Mouse (Mus musculus) G1E-ER4 (cell line): ENCODE measurements around the gene BC005624. TPM values are rescaled to one million over a fixed set of nuclear protein-coding genes. Genes with fewer than 3 reads are reported as not detected.

ENCODE experiments used
- GATA1 ChIP-seq: IDR thresholded peaks from one replicate; pipeline ENCODE4 v1.8.0; 2012; ENCODE audit warnings: low read length, inconsistent platforms
- polyA plus RNA-seq: library from polyadenylated mRNA; stranded (reverse); fragments of >175 nt; gene quantifications from 2 replicates; pipeline ENCODE4 v1.2.3, GENCODE M21; 2012

BC005624 gene
- 10.4 and 24.1 TPM in 2 replicates for polyA plus RNA-seq

DNA sequence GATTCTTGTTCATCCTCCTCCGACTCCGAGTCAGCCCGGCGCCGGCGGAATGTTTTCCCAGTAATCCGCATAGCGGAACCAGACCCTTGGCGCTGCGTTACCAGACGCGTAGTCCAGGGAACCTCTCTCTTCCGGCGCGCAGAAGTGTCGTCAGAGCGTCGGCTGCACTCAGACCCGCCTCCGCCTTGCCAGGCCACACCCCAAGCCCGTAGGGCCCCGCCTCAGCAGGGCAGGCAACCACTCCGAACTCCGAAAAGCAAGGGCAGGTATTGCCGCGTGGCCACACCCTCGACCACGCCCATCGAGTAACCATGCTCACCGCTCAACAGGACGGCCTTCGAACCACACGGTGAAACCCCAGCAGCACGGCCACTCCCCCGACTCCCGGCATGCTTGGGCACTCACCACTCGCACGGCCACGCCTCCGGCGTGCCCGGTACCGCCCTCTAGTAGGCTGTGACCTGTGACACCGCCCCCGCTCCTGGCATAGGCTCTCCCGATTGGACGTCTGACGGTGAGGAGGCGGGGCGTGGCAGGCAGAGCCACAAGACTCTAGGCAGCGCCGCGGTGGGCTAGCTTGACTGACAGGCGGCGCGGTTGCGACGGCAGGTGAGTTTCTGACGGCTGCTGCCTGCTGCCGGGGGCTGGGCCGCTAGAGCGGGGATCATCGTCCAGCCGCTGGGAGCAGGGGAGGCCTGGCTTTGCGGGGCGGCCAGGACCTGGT, at the start of gene BC005624, which contains the start of gene Usp20:
Gene BC005624 (minus strand): TSS at position 412 of the 724 bp plus-strand sequence.
Gene Usp20 (plus strand): TSS at position 490 of the 724 bp plus-strand sequence.
- no peak for TF ChIP-seq GATA1

DNA sequence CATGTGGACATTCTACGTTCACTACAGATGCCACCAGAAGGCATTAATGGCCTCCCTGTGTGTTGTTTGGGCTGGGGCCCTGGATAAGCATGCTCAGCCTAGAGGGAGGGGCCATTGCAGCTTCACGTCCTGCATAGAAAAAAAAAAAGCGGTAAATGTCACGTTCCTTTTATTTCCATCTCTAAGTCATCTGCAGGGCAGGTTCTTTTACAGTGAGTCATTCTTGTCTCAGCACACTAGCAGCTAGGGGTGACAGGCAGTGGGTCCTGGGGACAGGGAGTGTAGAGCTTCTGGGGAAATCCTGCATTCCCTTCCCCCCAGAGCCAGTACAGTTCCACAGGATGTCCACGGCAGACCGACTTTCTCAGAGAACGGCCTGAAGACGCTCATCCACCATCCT, 44.6 kb upstream of the BC005624 start:
- TF ChIP-seq GATA1 = no peak

DNA sequence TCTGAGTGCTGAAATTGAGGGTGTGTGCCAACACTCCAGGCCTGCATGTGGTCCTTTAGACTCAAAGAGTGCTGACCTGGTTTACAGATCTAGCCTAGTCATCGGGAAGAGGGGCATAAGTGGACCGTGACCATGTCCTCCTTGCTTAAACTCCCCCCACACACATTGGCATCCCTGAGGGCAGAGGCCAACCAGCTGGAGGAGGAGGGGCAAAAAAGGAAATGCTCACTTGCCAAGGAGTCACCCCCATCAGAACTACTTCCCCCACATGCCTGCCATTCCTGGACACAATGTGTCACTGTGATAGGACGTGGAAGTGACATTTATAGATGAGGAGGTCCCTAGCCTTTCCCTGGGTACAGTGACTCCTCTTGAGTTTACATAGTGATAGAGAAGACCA, 43.5 kb upstream of the BC005624 start:
- TF ChIP-seq GATA1 = no peak

DNA sequence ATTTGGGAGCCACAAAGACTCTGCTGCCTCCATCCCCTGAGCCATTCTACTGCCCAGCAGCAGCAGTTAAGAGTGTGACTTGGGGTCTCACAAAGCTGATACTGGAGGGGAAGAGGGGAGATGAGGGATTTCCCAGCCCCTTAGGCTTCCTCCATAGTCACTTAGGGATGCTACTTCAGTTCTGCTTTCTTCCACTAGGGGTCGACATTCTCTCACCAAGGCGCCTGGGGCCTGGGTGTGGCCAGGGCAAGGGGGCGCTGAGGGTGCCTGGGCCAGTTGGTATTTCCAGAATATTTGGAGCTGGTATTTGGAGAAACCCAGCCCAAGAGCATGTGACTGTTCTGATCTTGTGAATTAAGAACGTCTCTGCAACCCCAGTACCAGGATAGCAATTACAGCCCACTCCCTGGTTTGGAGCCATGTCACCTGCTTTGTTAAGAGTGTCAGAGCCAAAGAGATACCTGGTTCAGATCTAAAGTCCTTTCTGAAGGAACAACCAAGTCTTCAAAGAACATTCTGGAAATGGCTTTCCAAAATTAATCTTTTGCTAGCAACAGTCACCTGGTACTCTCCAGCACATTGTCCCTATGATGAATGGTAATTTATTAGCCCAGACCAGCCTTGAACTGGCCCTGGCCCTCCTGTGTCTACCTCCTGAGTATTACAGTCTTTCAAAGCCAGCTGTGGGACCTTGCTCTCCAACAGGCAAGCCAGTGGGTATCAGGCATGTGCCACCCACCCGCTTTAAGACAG, 42.8 kb upstream of the BC005624 start:
- no peak for TF ChIP-seq GATA1

DNA sequence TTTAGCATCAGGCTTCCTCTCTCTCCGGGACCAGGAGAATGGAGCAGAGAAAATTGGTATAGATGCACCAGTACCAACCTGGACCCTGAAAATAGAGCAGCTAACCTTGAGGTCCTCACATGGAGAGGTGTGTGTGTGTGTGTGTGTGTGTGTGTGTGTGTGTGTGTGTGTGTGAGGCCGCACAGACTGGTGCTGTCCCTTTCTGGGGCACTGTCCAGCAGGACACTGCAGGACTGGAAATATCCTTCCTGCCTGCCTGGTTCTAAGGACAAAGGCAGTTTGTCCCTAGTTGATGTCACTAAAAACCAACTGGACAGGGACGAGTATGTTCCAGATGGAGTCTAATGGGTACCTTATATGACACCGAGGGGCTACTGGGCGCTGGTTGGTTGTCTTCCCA, 41.9 kb upstream of the BC005624 start:
- no peak for TF ChIP-seq GATA1

DNA sequence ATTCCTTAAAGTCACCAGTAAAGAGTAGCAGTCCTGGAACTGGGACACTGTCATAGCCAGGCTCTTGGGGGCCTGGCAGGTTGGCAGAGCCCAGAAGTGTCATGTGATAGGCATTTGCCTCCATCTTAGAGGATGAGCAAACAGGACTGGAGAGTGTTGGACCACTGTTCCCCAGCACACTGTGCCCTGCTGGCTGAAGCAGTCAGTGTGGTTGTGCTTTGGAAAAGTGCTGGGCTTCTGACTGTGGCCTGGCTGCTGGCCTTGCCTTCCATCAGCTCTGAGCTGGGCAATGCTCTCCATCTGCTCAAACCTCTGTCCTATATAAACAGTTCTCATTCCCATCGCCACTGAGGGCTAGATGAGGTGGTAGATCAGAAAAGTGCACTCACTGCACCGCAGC, 38.2 kb upstream of the BC005624 start:
- no peak for TF ChIP-seq GATA1

DNA sequence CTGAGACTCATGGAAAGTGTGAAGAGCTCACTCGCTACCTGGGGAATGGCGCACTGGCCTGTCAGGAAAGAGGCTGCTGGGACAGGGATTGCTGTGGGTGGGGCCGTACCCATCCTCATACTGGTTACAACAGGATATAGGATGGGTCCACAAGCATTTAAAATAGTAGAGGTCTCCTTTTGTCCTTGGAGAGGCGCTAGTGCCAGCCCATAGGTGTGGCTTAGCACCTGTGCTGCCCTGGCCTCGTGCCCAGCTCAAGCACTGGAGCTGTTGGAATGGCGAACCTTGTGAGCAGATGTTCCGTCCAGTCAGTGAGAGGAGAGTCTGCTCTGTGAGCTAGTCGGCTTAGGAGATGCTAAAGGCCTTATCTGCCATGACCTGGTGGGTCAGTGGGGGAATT, 37.0 kb upstream of the BC005624 start:
- TF ChIP-seq GATA1 = no peak

DNA sequence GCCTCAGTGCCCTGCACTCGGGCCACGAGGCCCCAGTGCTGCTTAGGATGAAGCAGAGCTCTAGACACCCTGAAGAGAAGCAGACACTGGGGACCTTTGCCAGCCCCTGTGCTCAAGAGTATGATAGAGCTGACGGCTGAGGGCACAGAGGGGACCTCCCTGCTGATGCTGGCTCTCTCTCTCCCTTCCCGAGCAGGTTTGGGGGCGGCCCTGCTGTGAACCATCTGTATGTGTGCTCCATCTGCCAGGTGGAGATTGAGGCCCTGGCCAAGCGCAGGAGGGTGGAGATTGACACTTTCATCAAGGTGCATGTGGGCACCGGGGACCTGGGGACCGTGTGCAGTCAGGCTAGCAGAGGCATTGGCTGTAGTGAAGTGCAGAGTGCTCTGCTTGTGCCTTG, 36.5 kb upstream of the BC005624 start:
- TF ChIP-seq GATA1 = no peak

DNA sequence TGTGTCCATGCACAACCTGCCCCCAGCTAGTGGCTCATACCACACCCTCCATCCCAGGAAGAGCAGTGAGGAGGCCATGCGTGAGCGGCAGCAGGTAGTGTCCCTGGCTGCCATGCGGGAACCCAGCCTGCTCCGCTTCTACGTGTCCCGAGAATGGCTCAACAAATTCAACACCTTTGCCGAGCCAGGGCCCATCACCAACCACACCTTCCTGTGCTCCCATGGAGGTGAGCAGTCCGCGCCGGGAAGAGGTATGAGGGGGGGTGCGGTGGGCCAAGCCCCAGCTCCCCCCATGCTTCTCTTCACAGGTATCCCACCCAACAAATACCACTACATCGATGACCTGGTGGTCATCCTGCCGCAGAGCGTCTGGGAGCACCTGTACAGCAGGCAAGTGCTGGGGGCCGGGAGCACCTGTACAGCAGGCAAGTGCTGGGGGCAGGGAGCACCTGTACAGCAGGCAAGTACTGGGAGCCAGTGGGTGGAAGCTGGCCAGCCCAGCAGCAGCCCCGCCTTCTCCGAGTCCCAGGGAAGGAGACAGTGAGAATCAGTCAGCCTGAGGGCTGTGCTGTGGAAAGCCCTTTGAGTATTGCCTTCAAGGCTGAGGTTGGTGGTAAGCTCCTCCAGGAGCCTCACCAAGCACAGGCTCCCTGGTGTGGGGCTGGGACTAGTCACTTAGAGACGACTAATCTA, 35.8 kb upstream of the BC005624 start:
- TF ChIP-seq GATA1 = no peak

DNA sequence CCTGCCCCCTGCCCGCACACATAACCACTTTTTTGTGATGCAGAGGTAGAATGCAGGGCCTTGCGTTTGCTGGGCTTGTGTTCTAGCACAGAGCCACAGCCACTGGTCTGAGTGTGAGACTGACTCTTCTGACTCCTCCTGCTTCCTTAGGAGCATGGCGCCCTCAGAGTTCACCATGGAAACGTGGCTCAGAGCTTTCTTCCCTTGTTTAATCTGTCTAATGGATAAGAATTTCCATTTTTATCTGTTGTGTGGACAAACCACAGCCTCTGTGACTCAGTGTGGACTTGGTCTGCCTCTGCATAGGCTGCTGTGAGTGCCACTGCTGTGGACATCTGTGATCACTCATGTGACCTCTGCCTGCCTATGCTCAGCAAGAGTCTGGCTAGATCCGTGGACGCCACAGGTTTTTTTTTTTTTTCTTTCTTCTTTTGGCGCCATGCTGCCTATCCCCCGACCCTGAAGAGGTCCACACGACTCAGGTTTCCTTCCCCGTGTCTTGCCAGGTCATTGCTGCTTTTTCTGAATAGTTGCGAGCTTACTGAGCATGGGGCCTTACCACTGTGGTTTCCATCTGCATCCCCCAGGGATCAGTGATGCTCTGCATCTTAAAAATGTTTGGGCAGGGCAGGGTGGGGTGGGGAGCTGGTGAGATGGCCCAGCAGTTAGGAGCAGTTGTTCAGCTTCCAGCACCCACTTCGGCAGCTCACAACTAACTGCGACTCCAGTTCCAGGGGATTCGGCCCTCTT, 31.5 kb upstream of the BC005624 start:
- TF ChIP-seq GATA1 = no peak

DNA sequence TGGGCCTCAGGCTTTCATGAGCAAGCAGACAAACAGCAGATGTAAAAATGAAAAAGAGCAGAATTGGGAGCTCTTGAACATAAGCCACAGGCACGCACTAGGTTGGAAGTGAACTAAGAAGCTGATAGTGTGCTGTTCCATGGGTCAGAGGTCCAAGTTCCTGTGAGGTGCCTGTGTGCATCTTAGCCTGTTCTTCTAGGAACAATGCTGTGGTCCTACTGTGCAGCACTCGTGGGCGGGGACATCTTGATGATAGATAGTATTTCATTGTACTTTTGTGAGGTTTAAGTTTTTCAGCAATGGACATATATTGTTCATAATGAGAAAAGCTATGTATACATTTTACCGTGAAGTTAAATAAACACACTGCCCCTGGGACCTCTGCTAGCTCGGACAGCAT, 25.2 kb upstream of the BC005624 start:
- TF ChIP-seq GATA1 = no peak

DNA sequence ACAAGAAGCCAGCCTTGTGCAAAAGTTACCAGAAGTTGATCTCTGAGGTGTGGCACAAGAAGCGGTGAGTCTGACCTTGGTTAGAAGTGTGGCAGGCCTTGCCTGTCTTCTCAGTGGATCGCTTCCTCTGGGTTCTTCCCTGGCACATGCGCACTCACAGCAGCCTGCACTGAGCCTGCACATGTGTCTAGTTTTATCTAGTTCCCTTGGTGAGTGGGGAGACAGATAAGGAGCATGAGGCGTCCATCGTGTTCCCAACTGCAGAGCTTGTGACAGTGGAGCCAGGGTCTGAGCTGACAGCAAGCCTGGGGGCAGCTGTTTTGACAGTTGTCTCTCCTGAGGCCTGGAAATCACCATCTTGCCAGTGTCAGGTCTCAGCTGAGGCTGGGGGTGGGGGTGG, 24.4 kb upstream of the BC005624 start:
- TF ChIP-seq GATA1 = peak; percentile 97

DNA sequence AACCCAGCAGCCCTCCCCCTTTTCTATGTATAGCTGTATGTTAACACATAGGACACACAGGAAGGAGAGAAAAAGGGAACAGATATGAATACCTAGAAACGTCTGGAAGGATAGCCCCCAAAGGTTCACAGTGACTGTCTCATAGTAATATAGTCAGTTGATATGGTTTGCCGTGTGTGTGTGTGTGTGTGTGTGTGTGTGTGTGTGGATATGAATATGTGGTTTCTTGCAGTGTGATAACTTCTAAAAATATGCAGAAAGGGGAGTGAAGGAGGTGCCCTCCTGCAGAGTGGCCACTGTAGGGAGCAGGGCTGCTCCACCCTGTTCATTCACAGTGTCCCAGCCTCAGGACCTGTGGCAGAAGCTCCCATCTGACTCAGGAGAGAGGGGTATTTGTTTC, 23.5 kb upstream of the BC005624 start:
- no peak for TF ChIP-seq GATA1

DNA sequence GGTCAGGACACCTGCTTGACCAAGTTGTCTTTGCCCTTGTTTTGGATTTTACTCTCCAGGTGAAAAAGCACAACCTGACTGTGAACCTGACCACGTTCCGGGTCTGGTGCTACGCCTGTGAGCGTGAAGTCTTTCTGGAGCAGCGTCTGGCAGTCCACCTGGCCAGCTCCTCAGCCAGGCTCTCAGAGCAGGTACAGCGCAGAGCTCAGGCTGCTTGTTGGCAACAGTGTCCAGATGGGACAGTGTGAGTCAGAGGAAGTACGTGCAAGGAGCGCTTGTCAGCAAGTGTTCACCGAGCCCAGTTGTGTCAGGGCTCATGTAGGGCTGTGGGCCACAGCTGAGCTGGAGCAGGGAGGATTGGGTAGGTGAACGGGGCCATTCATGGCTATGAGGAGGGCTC, 20.9 kb upstream of the BC005624 start:
- TF ChIP-seq GATA1 = no peak

DNA sequence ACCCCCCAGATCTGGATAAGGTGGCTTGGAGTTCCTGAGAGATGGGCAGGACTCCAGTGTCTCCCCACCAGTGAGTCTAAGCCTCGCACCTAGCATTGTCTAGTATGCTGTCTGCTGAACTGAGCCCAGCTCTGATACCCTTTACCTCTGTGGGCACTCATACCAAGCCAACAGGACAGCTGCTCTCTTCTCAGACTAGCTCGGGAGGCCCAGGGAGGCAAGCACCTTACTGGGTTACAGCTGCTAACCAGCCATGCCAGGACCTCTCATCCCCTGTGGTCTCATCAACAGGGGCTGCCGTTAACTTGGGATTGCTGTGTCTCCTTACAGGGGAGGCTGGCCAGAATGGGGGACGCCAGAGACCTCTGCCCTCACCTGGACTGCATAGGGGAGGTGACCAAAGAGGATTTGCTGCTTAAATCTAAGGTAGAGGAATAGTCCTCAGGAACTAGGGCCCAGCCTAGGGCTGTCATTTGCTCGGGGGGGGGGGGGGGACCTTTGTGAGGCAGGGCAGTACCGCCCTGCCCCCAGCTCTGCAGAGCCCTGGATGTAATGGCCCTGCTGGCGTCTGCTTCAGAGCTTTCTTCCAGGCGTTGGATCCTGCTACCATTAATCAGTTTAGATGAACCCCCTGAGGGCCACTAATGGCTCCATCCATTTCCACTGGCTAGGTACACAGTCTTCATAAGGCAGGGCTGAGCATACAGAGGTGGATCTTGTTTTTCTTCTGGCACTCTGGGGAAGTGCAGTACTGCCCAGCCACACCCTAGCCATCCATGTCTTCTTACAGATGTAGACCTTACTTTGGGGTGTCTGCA, 16.7 kb upstream of the BC005624 start:
- TF ChIP-seq GATA1 = no peak
